Comparison of ENCODE assay signal across 10 mouse cellular contexts in the genomic region with DNA sequence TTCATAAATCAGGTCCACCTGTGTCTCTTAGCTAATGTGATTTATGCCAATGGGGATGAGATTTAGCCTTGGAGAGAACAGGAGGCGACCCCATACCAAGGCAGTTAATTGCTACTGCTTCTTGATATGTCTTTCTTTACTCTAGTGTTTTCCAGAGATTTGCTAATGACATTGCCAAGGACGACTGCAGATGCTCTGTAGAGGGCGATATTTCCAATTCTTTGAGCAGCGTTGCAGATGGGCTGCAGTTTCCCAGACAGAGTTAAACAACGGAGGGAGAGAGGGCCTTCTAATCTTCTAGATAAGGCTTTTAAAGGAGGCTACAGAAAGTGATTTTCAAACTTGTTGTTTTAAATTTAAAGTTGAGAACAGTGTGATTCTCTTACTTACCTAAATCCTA.
A peak's percentile ranks its signal among the peaks of the same experiment; 100 is the strongest.
DNase-seq lines count a peak whose midpoint lies in the region; ATAC-seq and TF ChIP-seq lines count a peak whose summit lies in the region.
"Had no signal": no experiment of that assay in that cellular context is flagged by ENCODE, and none has a peak within 500 bp of the region (broad histone marks: within the 10 kb centered on the region; RNA-seq: fewer than 3 reads in every experiment).

No protein-coding gene starts in this region.

- H3K4me1 ChIP-seq in kidney, postnatal 0 days (replicated peaks; ENCODE audit: insufficient read depth, low read length): no peaks in the 10 kb centered on the region
- H3K4me1 ChIP-seq: stomach, embryonic 15.5 days had no signal

- no peaks in the 10 kb centered on the region for H3K9me3 ChIP-seq in kidney, postnatal 0 days (replicated peaks; ENCODE audit: low read length)
- H3K9me3 ChIP-seq: stomach, embryonic 15.5 days had no signal

- peak; percentile 58 for TF ChIP-seq CTCF in kidney, postnatal 0 days (IDR thresholded peaks at IDR 0.05; ENCODE audit: low read depth)

- H3K27ac ChIP-seq in kidney, postnatal 0 days: no peak overlapping the region
- H3K27ac ChIP-seq: neural tube, embryonic 13.5 days; stomach, embryonic 15.5 days had no signal

- DNase-seq in adrenal gland, postnatal 10 days: peak; percentile 16
- no peak for DNase-seq in adrenal gland, adult 8-10 months
- peak; percentile 63 for DNase-seq in kidney, postnatal 0 days (ENCODE audit: low spot score)
- DNase-seq in kidney, adult 11 months: no peak
- DNase-seq in thymus, postnatal 0 days (ENCODE audit: low spot score): peak; percentile 27
- no peak for DNase-seq in thymus, postnatal 10 days (ENCODE audit: low spot score in 2 of 2)
- peak; percentile 21 for DNase-seq in telencephalon, adult 2 months (ENCODE audit: low read depth, low spot score)
- DNase-seq in T-cell, adult 2 months (ENCODE audit: low spot score): no peak

- H3K27me3 ChIP-seq in kidney, postnatal 0 days (ENCODE audit: insufficient read depth, low read length): no peaks in the 10 kb centered on the region
- H3K27me3 ChIP-seq: neural tube, embryonic 13.5 days; stomach, embryonic 15.5 days had no signal

- no peak overlapping the region for H3K9ac ChIP-seq in kidney, postnatal 0 days (ENCODE audit: low read depth, low read length)
- H3K9ac ChIP-seq: neural tube, embryonic 13.5 days; stomach, embryonic 15.5 days had no signal

- H3K4me3 ChIP-seq in kidney, postnatal 0 days (replicated peaks; ENCODE audit: low read depth, low read length): no peak overlapping the region
- H3K4me3 ChIP-seq: neural tube, embryonic 13.5 days; stomach, embryonic 15.5 days had no signal

- no peak overlapping the region for H3K4me2 ChIP-seq in kidney, postnatal 0 days (ENCODE audit: low read length)
- H3K4me2 ChIP-seq: neural tube, embryonic 13.5 days; stomach, embryonic 15.5 days had no signal

- no peak for ATAC-seq in kidney, postnatal 0 days (replicated peaks; ENCODE audit: low FRiP score, low read depth)

- no peaks in the 10 kb centered on the region for H3K36me3 ChIP-seq in kidney, postnatal 0 days (ENCODE audit: insufficient read depth, low read length)
- H3K36me3 ChIP-seq: neural tube, embryonic 13.5 days; stomach, embryonic 15.5 days had no signal

- WGBS in kidney, postnatal 0 days: 32% methylated on average over 5 of the region's 5 CpGs

Comparison
In these comparisons a context has a peak if more than half of its experiments do, and no peak if none do; other contexts are left out.
1. DNase-seq: peak in adrenal gland, postnatal 10 days (single experiment), kidney, postnatal 0 days (single experiment), thymus, postnatal 0 days (single experiment) and telencephalon, adult 2 months (single experiment); none in adrenal gland, adult 8-10 months (single experiment), kidney, adult 11 months (single experiment), thymus, postnatal 10 days (0 of 2) and T-cell, adult 2 months (single experiment).